Mouse (Mus musculus) left cerebral cortex, postnatal 36 days (tissue): Measurements from ENCODE around the gene Gm5244. TPM values are rescaled to one million over a fixed set of nuclear protein-coding genes. Genes with fewer than 3 reads are reported as not detected.

Experiments
- DNase-seq, 2 experiments: peaks; one replicate each; pipeline ENCODE4 v3.0.0; 2021 to 2022; ENCODE audit warnings: low spot score in 2 of 2, mixed read lengths in 1 of 2
- intact Hi-C: fragments of 180-260 bp; cut with DNase I; formaldehyde crosslinking; loops from one replicate; pipeline ENCODE4 v1.15.1; 2025
- total RNA-seq, 2 experiments: library from RNA; stranded (reverse); gene quantifications; 2 replicates each; pipeline ENCODE4 v1.2.3; 2021

The Gm5244 gene
- not detected for total RNA-seq

DNA sequence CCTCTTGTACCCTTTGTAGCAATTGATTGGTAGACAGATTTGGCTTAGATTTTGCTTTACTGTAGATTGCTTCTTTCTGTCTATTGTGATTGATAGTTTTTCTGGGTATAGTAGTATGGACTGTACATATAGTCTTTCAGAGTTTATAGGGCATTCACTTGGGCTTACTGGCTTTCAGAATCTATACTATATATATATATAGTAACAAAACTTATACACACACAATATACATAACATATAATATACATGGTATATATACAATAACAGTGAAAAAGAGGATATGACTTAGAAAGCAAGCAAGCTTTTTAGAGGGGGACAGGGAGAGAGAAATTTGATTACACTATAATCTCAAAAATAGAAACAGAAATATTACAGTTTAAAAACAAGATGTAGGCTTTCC lies at the start of gene Gm5244:
Gene Gm5244, plus strand, starts transcription at position 301 of the 400 bp plus-strand sequence.
- intact Hi-C loops = no loop called here

DNA sequence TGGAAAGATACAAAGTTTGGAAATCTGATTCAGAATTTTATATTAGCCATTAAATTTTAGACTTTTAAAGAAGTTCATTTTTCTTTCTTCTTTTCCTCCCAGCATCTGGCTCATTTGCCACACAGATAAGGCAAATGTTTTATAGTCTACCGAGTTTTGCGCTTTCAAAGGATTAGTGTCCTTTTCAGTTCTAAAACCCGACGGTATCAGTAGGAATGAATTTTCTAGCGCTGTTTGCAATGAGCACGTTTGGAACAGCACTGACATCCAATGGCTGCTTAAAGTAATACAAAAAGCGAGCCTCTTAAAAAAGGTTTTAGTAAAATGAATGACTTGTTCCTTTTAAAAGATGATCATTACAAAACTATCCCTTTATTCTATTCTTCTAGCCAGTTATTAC lies 49.4 kb upstream of the Gm5244 start:
- no peak for DNase-seq
- intact Hi-C loops = loop anchor here (2.0 to 5.0 kb wide), 5 partner anchors 35 to 785 kb away; partner anchors contain the start of gene Dtx4

More for the DNA sequence above, at the start of gene Gm5244:
- DNase-seq = no peak

DNA sequence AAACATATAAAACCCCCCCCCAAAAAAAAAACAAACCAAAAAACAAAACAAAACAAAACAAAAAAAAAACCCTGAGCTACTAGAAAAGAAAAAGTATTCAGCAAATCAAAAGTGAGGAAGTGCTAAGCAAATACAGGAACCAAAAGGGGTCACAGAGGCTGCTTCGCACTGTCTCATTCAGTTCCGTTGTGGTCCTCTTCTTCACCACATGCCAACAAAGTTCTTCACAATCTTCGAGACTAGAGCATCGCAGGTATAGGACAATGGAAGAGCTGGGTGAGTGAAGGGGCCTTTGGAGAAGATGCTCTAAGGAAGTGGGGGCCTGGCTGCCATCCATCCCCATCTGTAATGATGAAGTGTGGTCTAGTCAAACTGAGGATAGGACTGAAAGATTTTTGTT lies 48.1 kb upstream of the Gm5244 start:
- intact Hi-C loops = loop anchor here (5.0 kb wide), 4 partner anchors 36 to 786 kb away; partner anchors contain the start of gene Dtx4
- DNase-seq = no peak

DNA sequence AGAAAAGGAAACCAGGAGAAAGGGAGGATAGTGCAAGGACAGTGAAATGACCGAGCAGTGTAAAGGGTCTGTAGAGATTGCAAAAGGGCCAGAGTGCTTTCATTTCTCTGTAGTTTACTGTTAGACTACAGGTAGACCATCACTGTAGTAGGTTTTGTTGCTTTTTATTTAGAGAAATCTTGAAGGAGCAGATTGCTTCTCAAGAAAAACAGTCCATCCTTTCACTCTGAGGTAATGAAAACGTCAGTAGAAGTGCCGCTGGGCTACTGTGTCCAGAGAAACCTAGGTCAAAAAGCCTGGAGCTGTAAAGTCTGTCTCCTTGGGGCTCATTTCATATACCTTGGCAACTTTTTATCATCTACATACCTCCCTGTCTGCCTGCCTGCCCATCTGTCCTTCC lies 47.4 kb upstream of the Gm5244 start:
- intact Hi-C loops = loop anchor here (5.0 kb wide), 4 partner anchors 37 to 787 kb away; partner anchors contain the start of gene Dtx4
- no peak for DNase-seq

DNA sequence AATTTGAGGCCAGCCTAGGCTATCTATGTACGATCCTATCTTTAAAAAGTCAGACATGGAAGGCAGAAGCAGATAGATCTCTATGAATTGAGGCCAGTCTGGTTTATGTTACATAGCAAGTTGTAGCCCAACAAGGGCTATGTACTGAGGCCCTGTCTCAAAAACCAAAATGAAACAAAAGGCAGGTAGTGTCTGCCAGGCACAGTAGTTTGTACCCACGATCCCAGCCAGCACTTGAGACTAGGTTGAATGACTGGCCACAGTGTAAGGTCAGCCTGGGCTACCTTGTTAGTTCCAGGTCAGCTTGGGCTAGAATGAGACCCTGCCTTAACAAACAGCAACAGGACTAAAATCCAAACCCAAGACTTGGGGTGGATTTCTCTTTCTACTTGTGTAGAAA lies 45.9 kb upstream of the Gm5244 start:
- intact Hi-C loops = no loop called here

DNA sequence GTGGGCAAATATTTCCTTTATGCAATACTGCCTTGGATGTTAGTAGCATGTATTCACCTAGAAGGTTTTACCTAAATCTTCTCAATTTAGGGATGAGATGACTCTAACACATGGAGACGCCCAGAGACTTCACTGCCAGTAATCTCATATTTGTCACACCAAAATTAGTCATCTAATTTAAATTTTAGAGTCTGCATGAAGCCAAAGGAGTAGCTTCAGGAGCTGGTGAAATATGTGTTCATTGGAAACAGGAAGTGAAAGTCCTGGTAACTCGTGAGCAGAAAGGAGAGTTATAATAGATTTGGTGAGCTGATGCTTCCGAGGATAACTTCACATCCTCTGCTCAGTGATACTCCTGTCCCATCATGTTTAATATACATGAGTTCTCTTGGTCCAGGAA lies 45.4 kb upstream of the Gm5244 start:
- intact Hi-C loops = no loop called here
- no peak for DNase-seq

More for the DNA sequence above, 45.9 kb upstream of the Gm5244 start:
- DNase-seq = no peak

DNA sequence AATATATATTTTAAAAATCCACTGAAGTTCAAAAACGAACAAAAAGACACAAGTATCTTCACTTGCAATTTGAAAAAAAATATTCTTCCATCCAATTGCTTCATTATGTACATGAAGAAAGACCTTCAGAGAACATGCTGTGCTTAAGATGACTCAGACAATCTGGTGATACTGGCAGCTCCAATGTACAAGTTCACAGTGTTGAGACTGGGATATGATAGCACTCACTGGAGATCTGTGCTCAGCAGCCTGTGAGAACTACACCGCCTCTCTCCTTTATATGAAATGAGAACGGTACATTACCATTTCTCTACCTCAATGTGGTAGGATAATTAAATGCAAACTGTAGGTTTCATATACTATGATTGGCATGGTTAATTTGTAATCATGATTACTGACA lies 43.7 kb upstream of the Gm5244 start:
- intact Hi-C loops = no loop called here
- peak; percentile 27 to 29 for DNase-seq

DNA sequence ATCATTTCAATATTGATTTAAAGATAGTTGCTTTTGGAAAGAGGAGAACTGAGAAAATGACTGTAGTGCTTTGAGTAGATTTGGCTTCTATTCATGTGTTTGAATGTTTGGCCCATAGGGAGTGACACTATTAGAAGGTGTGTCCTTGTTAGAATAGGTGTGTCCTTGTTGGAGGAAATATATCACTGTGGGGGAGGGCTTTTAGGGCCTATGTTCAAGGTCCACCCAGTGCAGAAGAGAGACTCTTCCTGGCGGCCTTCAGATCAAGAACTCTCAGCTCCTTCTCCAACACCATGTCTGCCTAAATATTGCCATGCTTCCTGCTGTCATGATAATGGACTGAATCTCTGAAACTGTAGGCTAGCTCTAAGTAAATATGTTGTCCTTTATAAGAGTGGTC lies 42.2 kb upstream of the Gm5244 start:
- intact Hi-C loops = no loop called here
- no peak for DNase-seq

DNA sequence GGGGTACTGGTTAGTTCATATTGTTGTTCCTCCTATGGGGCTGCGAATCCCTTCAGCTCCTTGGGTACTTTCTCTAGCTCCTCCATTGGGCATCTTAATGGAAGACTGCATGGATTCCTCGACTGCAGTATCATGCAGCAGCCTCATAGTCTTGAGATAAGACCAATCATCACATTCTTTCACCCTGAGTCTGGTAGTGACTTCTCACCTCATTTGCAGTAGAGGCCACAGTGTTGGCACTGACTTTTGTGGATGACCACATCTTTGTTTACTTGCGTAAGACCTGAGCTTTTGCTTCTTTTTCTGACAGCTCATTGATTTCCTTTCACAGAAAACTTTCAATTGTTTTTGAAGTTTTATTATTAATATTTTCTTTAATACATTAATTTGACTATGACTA lies 40.8 kb upstream of the Gm5244 start:
- DNase-seq = no peak
- intact Hi-C loops = no loop called here

DNA sequence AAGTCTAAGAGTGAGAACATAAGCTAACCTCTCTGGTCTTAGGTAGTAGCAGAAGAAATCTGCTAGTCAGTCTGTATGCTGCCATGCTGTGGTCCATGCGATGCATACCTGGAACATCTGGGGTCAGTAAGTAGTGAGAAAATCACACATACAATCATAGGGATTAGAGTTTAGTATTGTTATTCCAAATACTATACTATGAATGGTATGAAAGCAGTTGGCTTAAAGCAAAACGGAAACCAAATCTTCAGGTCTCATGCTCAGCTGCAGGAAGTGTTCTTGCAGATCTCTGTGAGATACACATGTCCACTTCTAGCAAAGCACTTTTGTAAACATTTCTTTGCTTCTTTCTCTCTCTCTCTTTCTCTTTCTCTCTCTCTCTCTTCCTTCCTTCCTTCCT lies 40.3 kb upstream of the Gm5244 start:
- no peak for DNase-seq
- intact Hi-C loops = no loop called here

DNA sequence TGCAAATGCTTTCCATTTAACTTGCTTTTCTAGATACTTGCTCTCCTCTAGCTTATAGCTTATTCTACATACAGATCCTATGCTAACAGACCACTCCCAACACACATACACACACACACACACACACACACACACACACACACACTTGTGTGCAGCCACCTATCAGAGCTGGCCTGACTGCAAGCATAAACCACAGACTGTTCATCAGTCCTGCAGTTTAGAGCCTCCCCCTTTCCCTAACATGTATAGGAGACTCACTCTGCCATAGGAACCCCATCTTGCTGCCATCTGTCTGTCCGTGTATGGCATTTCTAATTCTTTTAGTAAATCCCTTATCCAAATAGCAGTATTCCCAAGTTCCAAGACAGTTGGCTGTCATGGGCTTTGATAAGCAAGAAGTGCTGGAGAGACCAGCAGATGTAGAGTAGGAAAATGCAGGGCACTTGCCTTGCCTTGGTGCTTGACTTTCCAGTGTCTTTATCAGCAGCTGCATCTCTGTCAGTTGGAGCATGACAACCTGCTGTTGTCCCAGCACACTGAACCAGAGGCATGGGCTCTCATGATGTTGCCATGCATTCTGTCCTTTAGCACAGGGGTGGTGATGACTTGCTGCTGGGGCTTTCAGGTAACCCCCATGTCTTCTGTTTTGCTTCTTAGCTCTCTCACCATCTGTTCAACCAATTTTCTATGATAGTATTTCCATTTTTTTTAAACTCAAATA lies 33.7 kb upstream of the Gm5244 start:
- intact Hi-C loops = no loop called here
- DNase-seq = no peak

DNA sequence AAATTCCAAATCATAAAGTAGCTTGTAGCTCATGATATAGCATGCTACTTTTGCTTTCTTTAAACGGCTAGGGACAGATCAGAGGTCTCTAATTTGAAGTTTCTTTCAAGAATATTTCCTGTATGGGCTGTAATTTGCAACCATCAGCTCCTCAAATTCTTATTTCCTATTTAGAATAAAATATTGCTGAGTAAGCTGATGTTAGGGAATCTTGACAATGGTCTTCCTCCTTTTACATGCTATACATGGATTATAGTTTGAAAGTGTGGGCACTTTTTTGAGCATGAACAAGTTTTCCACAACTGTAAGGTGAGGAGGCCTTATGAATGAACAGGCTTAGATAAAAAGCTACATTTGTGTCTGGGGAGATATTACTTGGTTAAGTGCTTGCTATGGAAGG lies 32.6 kb upstream of the Gm5244 start:
- DNase-seq = no peak
- intact Hi-C loops = no loop called here

DNA sequence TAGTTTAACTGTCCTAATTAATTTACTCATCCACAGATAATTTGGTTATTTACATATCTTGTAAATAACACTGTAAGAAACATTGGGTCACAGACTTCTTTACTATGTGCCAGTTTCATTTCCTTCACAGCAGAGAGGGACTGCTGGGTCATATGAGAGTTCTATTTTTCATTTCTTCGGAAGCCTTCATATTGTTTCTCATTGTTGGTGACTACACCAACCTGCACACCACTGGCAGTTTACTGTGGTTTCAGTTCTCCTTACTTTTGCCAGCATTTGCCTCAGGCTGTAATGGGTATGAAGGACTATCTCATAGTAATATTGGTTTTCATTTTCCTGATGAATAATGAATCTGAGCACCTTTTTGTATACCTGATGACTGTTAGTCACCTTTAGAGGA lies 28.0 kb upstream of the Gm5244 start:
- intact Hi-C loops = no loop called here
- no peak for DNase-seq

DNA sequence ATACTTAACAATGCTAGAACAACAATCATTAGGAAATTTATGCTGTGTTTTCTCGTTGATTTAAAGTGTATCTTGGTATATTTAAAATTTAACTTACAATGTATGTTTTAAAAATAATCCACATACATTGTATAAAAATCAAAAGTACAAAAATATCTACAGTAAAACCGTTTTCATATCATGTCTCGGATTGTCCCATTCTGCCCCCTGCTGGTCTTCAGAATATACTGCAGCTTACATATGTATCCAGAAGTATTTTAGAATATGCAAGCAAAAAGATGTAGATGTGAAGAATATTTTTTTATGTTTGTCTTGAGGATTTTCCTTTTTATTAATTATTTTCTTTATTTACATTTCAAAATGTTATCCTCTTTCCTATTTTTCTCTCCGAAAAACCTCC lies 26.1 kb upstream of the Gm5244 start:
- DNase-seq = no peak
- intact Hi-C loops = loop anchor here (1.0 kb wide), 1 partner anchor 302 kb away; no protein-coding TSS in a partner anchor

DNA sequence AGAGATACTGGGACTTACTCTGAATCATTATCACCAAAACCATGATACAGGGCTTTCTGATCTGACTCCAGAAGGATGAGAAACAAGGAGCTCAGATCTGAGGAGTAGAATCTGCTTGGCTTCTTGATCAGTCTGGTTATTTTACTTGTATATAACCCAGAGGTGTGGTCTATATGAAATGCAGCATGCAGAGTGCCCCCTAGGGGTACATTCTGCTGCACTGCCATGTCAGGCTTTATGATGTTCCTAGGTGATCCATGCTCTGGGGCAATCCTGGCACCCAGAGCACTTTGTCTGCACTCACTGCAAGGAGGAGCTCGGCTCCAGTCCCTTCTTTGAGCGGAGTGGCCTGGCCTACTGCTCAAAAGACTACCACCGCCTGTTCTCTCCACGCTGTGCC lies 21.9 kb upstream of the Gm5244 start:
- intact Hi-C loops = no loop called here
- no peak for DNase-seq

DNA sequence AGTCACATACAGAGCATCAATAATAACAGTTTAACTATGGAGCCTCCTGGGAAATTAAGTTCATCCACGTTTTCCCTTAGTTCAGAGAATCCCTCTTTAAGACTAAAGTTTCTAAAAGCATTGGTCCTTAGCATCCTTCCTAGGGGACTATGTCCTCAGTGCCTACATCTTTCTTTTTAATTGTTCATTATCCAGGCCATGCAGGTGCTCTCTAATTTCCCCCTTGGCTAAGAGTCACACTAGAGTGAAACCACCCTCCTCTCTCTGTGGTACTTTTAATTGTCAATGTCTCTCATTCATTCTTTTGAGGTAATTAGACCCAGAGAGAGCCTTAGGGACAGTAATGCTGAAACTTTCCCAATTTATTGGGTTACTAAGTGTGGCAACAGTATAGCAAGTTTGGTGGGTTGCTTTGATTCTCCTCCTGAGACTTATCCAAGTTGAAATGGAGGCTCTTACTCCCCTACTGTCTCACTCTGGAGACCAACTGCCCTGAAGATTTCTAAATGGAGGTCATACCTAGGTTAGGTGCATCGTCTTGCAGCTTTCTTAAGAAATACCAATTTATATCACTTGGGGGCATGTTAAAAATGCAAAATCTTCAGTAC lies 15.6 kb upstream of the Gm5244 start:
- intact Hi-C loops = no loop called here
- DNase-seq = no peak

DNA sequence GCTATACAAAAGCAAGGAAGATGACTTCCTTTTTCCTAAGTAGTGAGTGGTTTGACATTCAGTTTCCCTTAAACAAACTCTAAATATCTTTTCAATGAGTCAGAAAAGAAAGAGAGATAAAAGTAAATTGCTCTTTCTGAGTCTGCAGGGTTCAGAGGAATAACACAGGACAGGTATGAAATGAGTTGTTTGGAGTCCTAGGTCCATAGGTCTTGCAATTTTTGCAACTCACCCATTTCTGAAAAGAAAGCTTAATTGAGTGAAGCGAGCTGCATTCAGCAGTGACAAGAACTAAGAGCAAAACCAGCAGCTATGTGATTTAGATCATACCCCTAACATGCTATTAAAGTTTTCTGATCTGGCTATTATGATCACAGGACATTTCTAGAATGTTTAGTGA lies 14.9 kb upstream of the Gm5244 start:
- intact Hi-C loops = no loop called here
- DNase-seq = no peak

DNA sequence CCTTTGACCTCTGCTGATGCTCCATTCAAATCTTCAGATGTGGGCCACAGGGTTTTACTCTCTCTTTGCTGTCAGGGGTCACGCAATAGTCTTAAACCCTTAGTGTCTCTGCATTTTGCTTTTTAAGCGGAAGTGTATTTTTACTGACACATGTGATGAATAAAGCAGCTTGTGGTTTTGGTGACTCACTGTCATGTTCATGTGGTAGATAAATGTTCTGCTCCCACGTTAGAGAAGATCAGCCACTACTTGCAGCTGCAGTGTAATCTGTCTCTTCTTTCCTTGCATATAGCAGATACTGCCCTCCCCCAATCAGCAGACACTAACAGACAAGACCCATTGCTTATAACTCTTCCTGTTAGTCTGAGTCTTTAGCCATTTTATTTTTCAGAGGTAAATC lies 12.9 kb upstream of the Gm5244 start:
- intact Hi-C loops = no loop called here
- DNase-seq = no peak

DNA sequence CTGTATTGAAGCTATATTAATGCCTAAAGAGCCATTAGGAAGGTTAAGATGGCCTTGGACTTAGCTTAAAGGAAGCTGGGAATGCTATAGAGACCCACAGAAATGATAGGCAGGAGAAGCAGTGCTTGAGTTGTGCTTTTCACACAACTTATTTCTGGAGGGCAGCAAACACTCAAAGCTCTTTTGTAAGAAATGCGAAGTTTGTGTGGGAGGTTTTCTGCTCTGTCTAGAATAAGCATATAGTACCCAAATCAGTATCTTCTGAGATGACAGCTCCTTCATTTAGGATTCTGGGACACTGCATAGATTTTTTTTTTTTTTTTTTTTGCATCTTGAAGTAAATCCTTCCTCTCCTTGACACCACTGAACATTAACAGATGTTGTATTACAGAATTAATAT lies 8.0 kb upstream of the Gm5244 start:
- intact Hi-C loops = no loop called here
- DNase-seq = no peak

DNA sequence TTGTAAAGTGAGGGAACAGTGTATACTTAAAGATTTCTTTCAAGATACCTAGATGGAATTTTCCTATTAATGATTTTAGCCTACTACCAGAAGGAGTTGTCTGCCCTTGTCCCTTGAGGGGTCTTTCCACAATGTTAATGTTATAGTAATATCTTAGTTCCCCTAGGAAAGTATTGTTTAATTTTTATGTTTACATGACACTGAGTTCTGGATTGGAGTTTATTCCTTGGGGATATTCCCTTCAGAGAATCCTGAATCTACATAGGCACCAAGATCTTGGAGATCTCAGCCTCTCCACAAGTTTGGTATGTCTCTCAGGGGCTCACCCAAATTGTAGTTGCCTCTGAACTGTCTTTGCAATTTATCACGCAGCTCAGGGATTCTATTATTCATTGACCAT lies 10.5 kb downstream of the Gm5244 start, which contains the start of gene Olfr1444:
Gene Olfr1444, plus strand, starts transcription at position 301 of the 400 bp plus-strand sequence.
- intact Hi-C loops = no loop called here
- no peak for DNase-seq

DNA sequence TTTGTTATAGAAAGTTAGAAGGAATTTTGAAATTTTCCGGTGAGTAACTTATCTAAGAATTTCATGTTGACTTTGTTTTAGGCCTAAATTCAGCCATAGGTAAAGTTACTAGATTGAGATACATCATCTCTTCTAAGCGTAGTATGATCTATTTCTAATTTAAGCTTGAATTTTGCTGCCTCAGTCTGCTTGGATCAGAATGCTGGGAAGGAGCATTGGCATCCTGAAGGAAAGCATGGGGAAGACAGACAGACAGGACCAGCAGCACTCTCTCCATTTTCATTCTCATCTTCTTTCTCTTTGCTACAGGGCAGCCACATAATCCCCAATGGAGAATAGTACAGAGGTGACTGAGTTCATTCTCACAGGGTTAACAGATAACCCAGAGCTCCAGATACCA lies 37.1 kb downstream of the Gm5244 start, which contains the start of gene Olfr1445:
Gene Olfr1445, plus strand, starts transcription at position 301 of the 400 bp plus-strand sequence.
- no peak for DNase-seq
- intact Hi-C loops = no loop called here
